8 mouse cellular contexts compared by ENCODE assay signal in genomic region chr7:79920344-79920983, GRCm38 (mm10). TPM values are rescaled to one million over a fixed set of nuclear protein-coding genes. Genes with fewer than 3 reads are reported as not detected.
DNase-seq lines count a peak whose midpoint lies in the region; ATAC-seq lines count a peak whose summit lies in the region.

TSS of gene Ap3s2 (minus strand) at chr7:79920649.

- no peaks in the 10 kb centered on the region for H3K27me3 ChIP-seq in heart, embryonic 13.5 days (replicated peaks)
- no peaks in the 10 kb centered on the region for H3K27me3 ChIP-seq in liver, embryonic 12.5 days (replicated peaks)
- no peaks in the 10 kb centered on the region for H3K27me3 ChIP-seq in stomach, embryonic 15.5 days (replicated peaks)

- peak within 1 kb of the TSS; percentile 76 for H3K27ac ChIP-seq in brown adipose tissue, adult 24 weeks (replicated peaks; ENCODE audit: low read depth, low read length)
- peak within 1 kb of the TSS; percentile 74 for H3K27ac ChIP-seq in heart, embryonic 13.5 days (replicated peaks)
- peak within 1 kb of the TSS; percentile 73 for H3K27ac ChIP-seq in liver, embryonic 12.5 days
- peak within 1 kb of the TSS; percentile 69 for H3K27ac ChIP-seq in stomach, embryonic 15.5 days

- no peaks in the 10 kb centered on the region for H3K4me1 ChIP-seq in brown adipose tissue, adult 24 weeks (ENCODE audit: control insufficient read depth, insufficient read depth, insufficient read length, low read length)
- H3K4me1 ChIP-seq in heart, embryonic 13.5 days, result peaks cover 12% of the 10 kb centered on the region
- H3K4me1 ChIP-seq in liver, embryonic 12.5 days, result peaks cover 15% of the 10 kb centered on the region
- H3K4me1 ChIP-seq in stomach, embryonic 15.5 days, result peaks cover 6% of the 10 kb centered on the region; the same call in 1 of the 2 replicates

- WGBS in heart, embryonic 13.5 days, result under 1% methylated on average over 34 of the region's 34 CpGs
- WGBS in liver, embryonic 12.5 days (ENCODE audit: insufficient replicate concordance), result under 1% methylated on average over 34 of the region's 34 CpGs
- under 1% methylated on average over 34 of the region's 34 CpGs for WGBS in stomach, embryonic 15.5 days

- peak within 1 kb of the TSS; percentile 88 for H3K9ac ChIP-seq in heart, embryonic 13.5 days
- peak within 1 kb of the TSS; percentile 75 for H3K9ac ChIP-seq in liver, embryonic 12.5 days
- peak within 1 kb of the TSS; percentile 77 for H3K9ac ChIP-seq in stomach, embryonic 15.5 days

- no peaks in the 10 kb centered on the region for H3K9me3 ChIP-seq in heart, embryonic 13.5 days
- H3K9me3 ChIP-seq in liver, embryonic 12.5 days (replicated peaks), result no peaks in the 10 kb centered on the region
- no peaks in the 10 kb centered on the region for H3K9me3 ChIP-seq in stomach, embryonic 15.5 days

- H3K4me2 ChIP-seq in heart, embryonic 13.5 days, result peak within 1 kb of the TSS; percentile 80
- H3K4me2 ChIP-seq in liver, embryonic 12.5 days, result peak within 1 kb of the TSS; percentile 73
- peak within 1 kb of the TSS; percentile 80 for H3K4me2 ChIP-seq in stomach, embryonic 15.5 days

- DNase-seq in CD4-positive, CD25-positive, alpha-beta regulatory T cell, adult 2 months (ENCODE audit: low read depth, low spot score), result peak; percentile 91
- DNase-seq in fat pad, adult 2 months (ENCODE audit: extremely low read depth, low read depth, low spot score), result peak; percentile 49
- peak; percentile 90 for DNase-seq in kidney, postnatal 10 days
- peak; percentile 74 to 81 for DNase-seq in natural killer cell, adult 2 months (ENCODE audit: low spot score in 2 of 2)

- ATAC-seq in heart, embryonic 13.5 days (ENCODE audit: extremely low read depth, insufficient number of reproducible peaks, low FRiP score, low TSS enrichment), result peak; percentile 73; the same call in 1 of the 2 replicates
- ATAC-seq in liver, embryonic 12.5 days, result peak; percentile 95
- ATAC-seq in stomach, embryonic 15.5 days (ENCODE audit: insufficient read depth, low FRiP score, low read depth), result peak; percentile 87

- peaks cover 14% of the 10 kb centered on the region for H3K36me3 ChIP-seq in heart, embryonic 13.5 days
- peaks cover 8% of the 10 kb centered on the region for H3K36me3 ChIP-seq in liver, embryonic 12.5 days
- H3K36me3 ChIP-seq in stomach, embryonic 15.5 days, result no peaks in the 10 kb centered on the region

- peak within 1 kb of the TSS; percentile 83 for H3K4me3 ChIP-seq in brown adipose tissue, adult 24 weeks (ENCODE audit: insufficient read depth, low read depth, low read length)
- peak within 1 kb of the TSS; percentile 80 for H3K4me3 ChIP-seq in heart, embryonic 13.5 days
- peak within 1 kb of the TSS; percentile 78 for H3K4me3 ChIP-seq in liver, embryonic 12.5 days
- peak within 1 kb of the TSS; percentile 90 for H3K4me3 ChIP-seq in stomach, embryonic 15.5 days (replicated peaks)

RNA-seq across cellular contexts. Expression of gene Ap3s2, which starts in this region (rescaled TPM):
- 9.4 and 15.4 TPM in 2 replicates for polyA plus RNA-seq in brown adipose tissue, adult 24 weeks (2012; ENCODE audit: insufficient read depth, insufficient read length, missing spikeins)
- 28.3 and 31.1 TPM in 2 replicates for polyA plus RNA-seq in heart, embryonic 13.5 days (2015; fragmentation: Nextera tagmentation; extraction: Ambion mirVana)
- 12.9 and 16.6 TPM in 2 replicates for polyA plus RNA-seq in liver, embryonic 12.5 days (2016; fragmentation: Nextera tagmentation; extraction: Ambion mirVana)
- polyA plus RNA-seq in stomach, embryonic 15.5 days (2015; fragmentation: Nextera tagmentation; extraction: Ambion mirVana), result 27.1 and 30.8 TPM in 2 replicates

Comparison
In these comparisons a context has a peak if more than half of its experiments do, and no peak if none do; other contexts are left out.
1. Peak in every context shown above with its lines: DNase-seq, ATAC-seq, H3K4me3 ChIP-seq and H3K27ac ChIP-seq.